Mouse (Mus musculus) cerebellum, postnatal 25 days (tissue): ENCODE data around the gene Zglp1.
"Not testable (repeated sequence)": the region's sequence is repeated elsewhere in the genome, so short reads cannot be mapped to it uniquely, and the experiment has no call there.

ENCODE experiments used
- DNase-seq, 2 experiments: peaks; one replicate each; pipeline ENCODE4 v3.0.0; 2021; ENCODE audit warnings: mixed read lengths in 2 of 2

Zglp1 gene

GRCm38 (mm10) chr9:21062928-21063327, 4.0 kb downstream of the Zglp1 start:
- no peak for DNase-seq

- no peak for DNase-seq
Measured at GRCm38 (mm10) chr9:21051578-21051977, 15.3 kb downstream of the Zglp1 start.

GRCm38 (mm10) chr9:21045235-21045634, 21.7 kb downstream of the Zglp1 start:
- DNase-seq: no peak

GRCm38 (mm10) chr9:21044785-21045184, 22.1 kb downstream of the Zglp1 start:
- DNase-seq: not testable (repeated sequence)

GRCm38 (mm10) chr9:21043563-21043962, 23.3 kb downstream of the Zglp1 start:
- no peak for DNase-seq

- no peak for DNase-seq
Measured at GRCm38 (mm10) chr9:21041308-21041707, 25.6 kb downstream of the Zglp1 start.

GRCm38 (mm10) chr9:21039779-21040178, 27.1 kb downstream of the Zglp1 start:
- DNase-seq: no peak

GRCm38 (mm10) chr9:21037481-21037891, 29.4 kb downstream of the Zglp1 start:
- peak; percentile 36 to 61 for DNase-seq

- no peak for DNase-seq
Measured at GRCm38 (mm10) chr9:21036666-21037065, 30.2 kb downstream of the Zglp1 start.

GRCm38 (mm10) chr9:21036161-21036560, 30.7 kb downstream of the Zglp1 start:
- no peak for DNase-seq

GRCm38 (mm10) chr9:21035586-21035985, 31.3 kb downstream of the Zglp1 start:
- no peak for DNase-seq

- DNase-seq: no peak
Measured at GRCm38 (mm10) chr9:21034481-21035085, 32.3 kb downstream of the Zglp1 start.

GRCm38 (mm10) chr9:21033136-21033535, 33.8 kb downstream of the Zglp1 start:
- DNase-seq: peak; percentile 34 to 54

- DNase-seq: no peak
Measured at GRCm38 (mm10) chr9:21032491-21032890, 34.4 kb downstream of the Zglp1 start.

- DNase-seq: peak; percentile 48 to 50
Measured at GRCm38 (mm10) chr9:21031896-21032351, 35.0 kb downstream of the Zglp1 start, which contains the start of gene Icam5. TSS of gene Icam5 (plus strand) at chr9:21032073.

- peak; percentile 51 to 59 for DNase-seq
Measured at GRCm38 (mm10) chr9:21031251-21031895, 35.5 kb downstream of the Zglp1 start.

- peak; percentile 77 to 88 for DNase-seq
Measured at GRCm38 (mm10) chr9:21030781-21031250, 36.1 kb downstream of the Zglp1 start.

GRCm38 (mm10) chr9:21030055-21030600, 36.8 kb downstream of the Zglp1 start:
- DNase-seq: no peak

GRCm38 (mm10) chr9:21029291-21030054, 37.4 kb downstream of the Zglp1 start, which contains the start of gene Icam4:
TSS of gene Icam4 (plus strand) at chr9:21029373.
- DNase-seq: peak; percentile 62 to 78

- DNase-seq: no peak
Measured at GRCm38 (mm10) chr9:21028560-21029110, 38.3 kb downstream of the Zglp1 start.

GRCm38 (mm10) chr9:21027774-21028290, 39.1 kb downstream of the Zglp1 start:
- no peak for DNase-seq

GRCm38 (mm10) chr9:21026849-21027248, 40.0 kb downstream of the Zglp1 start:
- no peak for DNase-seq
